Mouse (Mus musculus): ENCODE measurements around the gene Olfr1029. TPM values are rescaled to one million over a fixed set of nuclear protein-coding genes. Genes with fewer than 3 reads are reported as not detected.

Olfr1029 gene
- polyA plus RNA-seq, 2 experiments: not detected

Other genes with a start within 250 kb of the Olfr1029 start
- not detected in 2 replicates for gene Olfr1012, start 211.1 kb upstream of the Olfr1029 start, polyA plus RNA-seq (2012; rRNA removed)
- gene Olfr1012, start 211.1 kb upstream of the Olfr1029 start, polyA plus RNA-seq (2014; fragmentation: Nextera tagmentation; extraction: Ambion mirVana): not detected in 2 replicates
- not detected in 2 replicates for gene Olfr1013, start 206.8 kb upstream of the Olfr1029 start, polyA plus RNA-seq (2012; rRNA removed)
- gene Olfr1013, start 206.8 kb upstream of the Olfr1029 start, polyA plus RNA-seq (2014; fragmentation: Nextera tagmentation; extraction: Ambion mirVana): not detected in 2 replicates
- gene Olfr1014, start 201.2 kb upstream of the Olfr1029 start, polyA plus RNA-seq (2012; rRNA removed): not detected in 2 replicates
- not detected in 2 replicates for gene Olfr1014, start 201.2 kb upstream of the Olfr1029 start, polyA plus RNA-seq (2014; fragmentation: Nextera tagmentation; extraction: Ambion mirVana)
- not detected in 2 replicates for gene Olfr1015, start 191.9 kb upstream of the Olfr1029 start, polyA plus RNA-seq (2012; rRNA removed)
- not detected in 2 replicates for gene Olfr1015, start 191.9 kb upstream of the Olfr1029 start, polyA plus RNA-seq (2014; fragmentation: Nextera tagmentation; extraction: Ambion mirVana)
- gene Olfr1016, start 171.4 kb upstream of the Olfr1029 start, polyA plus RNA-seq (2012; rRNA removed): not detected in 2 replicates
- not detected in 2 replicates for gene Olfr1016, start 171.4 kb upstream of the Olfr1029 start, polyA plus RNA-seq (2014; fragmentation: Nextera tagmentation; extraction: Ambion mirVana)
- not detected in 2 replicates for gene Olfr1018, start 155.4 kb upstream of the Olfr1029 start, polyA plus RNA-seq (2012; rRNA removed)
- not detected in 2 replicates for gene Olfr1018, start 155.4 kb upstream of the Olfr1029 start, polyA plus RNA-seq (2014; fragmentation: Nextera tagmentation; extraction: Ambion mirVana)
- gene Olfr1019, start 128.4 kb upstream of the Olfr1029 start, polyA plus RNA-seq (2012; rRNA removed): not detected in 2 replicates
- not detected in 2 replicates for gene Olfr1019, start 128.4 kb upstream of the Olfr1029 start, polyA plus RNA-seq (2014; fragmentation: Nextera tagmentation; extraction: Ambion mirVana)
- gene Olfr1020, start 126.9 kb upstream of the Olfr1029 start, polyA plus RNA-seq (2012; rRNA removed): not detected in 2 replicates
- gene Olfr1020, start 126.9 kb upstream of the Olfr1029 start, polyA plus RNA-seq (2014; fragmentation: Nextera tagmentation; extraction: Ambion mirVana): not detected in 2 replicates
- not detected in 2 replicates for gene Olfr1022, start 105.3 kb upstream of the Olfr1029 start, polyA plus RNA-seq (2012; rRNA removed)
- not detected in 2 replicates for gene Olfr1022, start 105.3 kb upstream of the Olfr1029 start, polyA plus RNA-seq (2014; fragmentation: Nextera tagmentation; extraction: Ambion mirVana)
- not detected in 2 replicates for gene Olfr1023, start 88.3 kb upstream of the Olfr1029 start, polyA plus RNA-seq (2012; rRNA removed)
- gene Olfr1023, start 88.3 kb upstream of the Olfr1029 start, polyA plus RNA-seq (2014; fragmentation: Nextera tagmentation; extraction: Ambion mirVana): not detected in 2 replicates
- gene Olfr1024, start 68.8 kb upstream of the Olfr1029 start, polyA plus RNA-seq (2012; rRNA removed): not detected in 2 replicates
- not detected in 2 replicates for gene Olfr1024, start 68.8 kb upstream of the Olfr1029 start, polyA plus RNA-seq (2014; fragmentation: Nextera tagmentation; extraction: Ambion mirVana)
- gene Olfr1025-ps1, start 58.7 kb upstream of the Olfr1029 start, polyA plus RNA-seq (2012; rRNA removed): not detected in 2 replicates
- not detected in 2 replicates for gene Olfr1025-ps1, start 58.7 kb upstream of the Olfr1029 start, polyA plus RNA-seq (2014; fragmentation: Nextera tagmentation; extraction: Ambion mirVana)
- not detected in 2 replicates for gene Olfr1026, start 52.3 kb upstream of the Olfr1029 start, polyA plus RNA-seq (2012; rRNA removed)
- not detected in 2 replicates for gene Olfr1026, start 52.3 kb upstream of the Olfr1029 start, polyA plus RNA-seq (2014; fragmentation: Nextera tagmentation; extraction: Ambion mirVana)
- not detected in 2 replicates for gene Olfr1028, start 23.5 kb upstream of the Olfr1029 start, polyA plus RNA-seq (2012; rRNA removed)
- not detected in 2 replicates for gene Olfr1028, start 23.5 kb upstream of the Olfr1029 start, polyA plus RNA-seq (2014; fragmentation: Nextera tagmentation; extraction: Ambion mirVana)
- gene Olfr1030, start 5.4 kb downstream of the Olfr1029 start, polyA plus RNA-seq (2012; rRNA removed): not detected in 2 replicates
- not detected in 2 replicates for gene Olfr1030, start 5.4 kb downstream of the Olfr1029 start, polyA plus RNA-seq (2014; fragmentation: Nextera tagmentation; extraction: Ambion mirVana)
- gene Olfr1031, start 16.4 kb downstream of the Olfr1029 start, polyA plus RNA-seq (2012; rRNA removed): not detected in 2 replicates
- gene Olfr1031, start 16.4 kb downstream of the Olfr1029 start, polyA plus RNA-seq (2014; fragmentation: Nextera tagmentation; extraction: Ambion mirVana): not detected in 2 replicates
- gene Olfr1032, start 31.6 kb downstream of the Olfr1029 start, polyA plus RNA-seq (2012; rRNA removed): not detected in 2 replicates
- not detected in 2 replicates for gene Olfr1032, start 31.6 kb downstream of the Olfr1029 start, polyA plus RNA-seq (2014; fragmentation: Nextera tagmentation; extraction: Ambion mirVana)
- gene Olfr1033, start 46.7 kb downstream of the Olfr1029 start, polyA plus RNA-seq (2012; rRNA removed): 0.19 and 0.27 TPM in 2 replicates
- gene Olfr1033, start 46.7 kb downstream of the Olfr1029 start, polyA plus RNA-seq (2014; fragmentation: Nextera tagmentation; extraction: Ambion mirVana): 0.51 and 0.61 TPM in 2 replicates
- gene Olfr1034, start 72.0 kb downstream of the Olfr1029 start, polyA plus RNA-seq (2012; rRNA removed): 0.06 TPM in 2 replicates
- gene Olfr1034, start 72.0 kb downstream of the Olfr1029 start, polyA plus RNA-seq (2014; fragmentation: Nextera tagmentation; extraction: Ambion mirVana): 0.04 TPM in 1 of 2 replicates, not detected in the other
- gene Olfr1036, start 100.1 kb downstream of the Olfr1029 start, polyA plus RNA-seq (2012; rRNA removed): not detected in 2 replicates
- not detected in 2 replicates for gene Olfr1036, start 100.1 kb downstream of the Olfr1029 start, polyA plus RNA-seq (2014; fragmentation: Nextera tagmentation; extraction: Ambion mirVana)
- not detected in 2 replicates for gene Olfr1037, start 113.5 kb downstream of the Olfr1029 start, polyA plus RNA-seq (2012; rRNA removed)
- gene Olfr1037, start 113.5 kb downstream of the Olfr1029 start, polyA plus RNA-seq (2014; fragmentation: Nextera tagmentation; extraction: Ambion mirVana): not detected in 2 replicates
- not detected in 2 replicates for gene Olfr1039, start 162.0 kb downstream of the Olfr1029 start, polyA plus RNA-seq (2012; rRNA removed)
- gene Olfr1039, start 162.0 kb downstream of the Olfr1029 start, polyA plus RNA-seq (2014; fragmentation: Nextera tagmentation; extraction: Ambion mirVana): not detected in 2 replicates
- not detected in 2 replicates for gene Olfr1040, start 172.8 kb downstream of the Olfr1029 start, polyA plus RNA-seq (2012; rRNA removed)
- gene Olfr1040, start 172.8 kb downstream of the Olfr1029 start, polyA plus RNA-seq (2014; fragmentation: Nextera tagmentation; extraction: Ambion mirVana): not detected in 2 replicates
- gene Olfr1042, start 187.9 kb downstream of the Olfr1029 start, polyA plus RNA-seq (2012; rRNA removed): not detected in 2 replicates
- not detected in 2 replicates for gene Olfr1042, start 187.9 kb downstream of the Olfr1029 start, polyA plus RNA-seq (2014; fragmentation: Nextera tagmentation; extraction: Ambion mirVana)
- gene Olfr1043, start 193.6 kb downstream of the Olfr1029 start, polyA plus RNA-seq (2012; rRNA removed): not detected in 2 replicates
- gene Olfr1043, start 193.6 kb downstream of the Olfr1029 start, polyA plus RNA-seq (2014; fragmentation: Nextera tagmentation; extraction: Ambion mirVana): not detected in 2 replicates
- not detected in 2 replicates for gene Olfr1044, start 203.9 kb downstream of the Olfr1029 start, polyA plus RNA-seq (2012; rRNA removed)
- not detected in 2 replicates for gene Olfr1044, start 203.9 kb downstream of the Olfr1029 start, polyA plus RNA-seq (2014; fragmentation: Nextera tagmentation; extraction: Ambion mirVana)
- not detected in 2 replicates for gene Olfr52, start 211.8 kb downstream of the Olfr1029 start, polyA plus RNA-seq (2012; rRNA removed)
- not detected in 2 replicates for gene Olfr52, start 211.8 kb downstream of the Olfr1029 start, polyA plus RNA-seq (2014; fragmentation: Nextera tagmentation; extraction: Ambion mirVana)
- not detected in 2 replicates for gene Olfr1045, start 229.1 kb downstream of the Olfr1029 start, polyA plus RNA-seq (2012; rRNA removed)
- gene Olfr1045, start 229.1 kb downstream of the Olfr1029 start, polyA plus RNA-seq (2014; fragmentation: Nextera tagmentation; extraction: Ambion mirVana): not detected in 2 replicates
- not detected in 2 replicates for gene Olfr1046, start 245.4 kb downstream of the Olfr1029 start, polyA plus RNA-seq (2012; rRNA removed)
- gene Olfr1046, start 245.4 kb downstream of the Olfr1029 start, polyA plus RNA-seq (2014; fragmentation: Nextera tagmentation; extraction: Ambion mirVana): not detected in 2 replicates